Mouse (Mus musculus): ENCODE results near the gene Plekho1.

- no peak for TF ChIP-seq POLR2A (IDR thresholded peaks at IDR 0.05; ENCODE audit: insufficient read depth, low read depth, low read length)
- no peak for TF ChIP-seq CTCF (IDR thresholded peaks at IDR 0.05)
- TF ChIP-seq EP300 (IDR thresholded peaks at IDR 0.05; ENCODE audit: insufficient read depth, low read depth, low read length), result no peak
Observed at GRCm38 (mm10) chr3:96039857-96040662, 44.3 kb upstream of the Plekho1 start.

All from heart, adult 2 months (tissue).